Mouse (Mus musculus): Measurements from ENCODE around the gene Caln1.
A peak's percentile ranks its signal among the peaks of the same experiment; 100 is the strongest.

Gene Caln1

DNA sequence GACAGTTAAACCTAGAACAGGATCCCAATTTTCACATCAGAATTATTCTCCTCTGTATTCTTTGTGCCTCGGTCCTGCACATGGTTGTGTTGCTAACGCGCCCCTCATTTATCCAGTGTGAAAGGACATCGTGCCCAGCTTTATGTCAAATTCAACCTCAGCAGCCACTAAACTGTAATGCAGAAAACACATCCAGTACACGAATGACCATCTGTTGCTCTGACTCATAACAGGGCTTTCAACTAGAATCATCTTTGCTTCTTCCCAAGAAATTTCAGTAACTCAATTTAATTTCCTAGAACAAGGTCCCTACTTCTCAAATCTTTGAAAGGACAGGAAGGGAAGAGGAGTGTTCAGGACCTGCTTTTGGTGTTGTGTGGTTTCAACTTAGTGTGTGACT, 451.4 kb downstream of the Caln1 start:
- DNase-seq, result no peak

- no peak for DNase-seq
Observed at GRCm38 (mm10) chr5:130825797-130826196, 456.5 kb downstream of the Caln1 start.

DNA sequence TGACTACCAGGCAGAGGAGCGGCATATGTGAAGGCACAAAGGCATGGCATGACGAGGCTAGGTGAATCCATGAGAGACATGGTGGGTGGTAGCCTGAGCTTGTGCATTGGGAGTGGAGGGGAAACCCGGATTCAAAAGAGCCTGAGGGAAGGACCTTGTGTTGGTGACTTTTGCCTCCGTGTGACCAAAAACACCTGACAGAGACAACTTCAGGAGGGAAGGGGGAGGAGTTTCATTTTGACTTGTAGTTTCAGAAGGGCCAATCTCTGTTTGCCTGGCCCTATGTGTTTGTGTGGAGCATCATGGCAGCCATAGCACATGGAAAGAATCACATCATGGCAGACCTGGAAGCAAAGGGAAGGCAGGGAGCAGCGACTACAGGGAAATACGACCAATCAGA, 479.3 kb downstream of the Caln1 start:
- no peak for DNase-seq

DNA sequence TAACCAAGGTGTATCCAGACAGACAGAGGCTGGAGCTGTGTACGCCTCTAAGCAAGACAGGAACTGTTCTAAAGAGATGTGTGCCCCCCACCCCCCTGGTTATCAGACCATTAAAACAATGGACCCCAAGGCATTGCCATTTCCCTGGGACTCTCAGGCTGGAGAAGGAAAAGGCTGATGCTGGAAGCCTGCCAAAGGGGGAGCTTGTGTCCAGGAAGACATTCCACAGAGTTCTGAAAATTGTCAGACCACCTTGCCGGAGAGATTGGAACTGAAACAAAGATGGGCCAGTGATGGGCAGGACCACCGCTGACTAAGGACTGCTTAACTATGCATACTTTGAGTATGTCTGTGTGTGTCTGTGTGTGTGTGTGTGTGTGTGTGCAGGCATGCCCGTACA, 480.4 kb downstream of the Caln1 start:
- DNase-seq, result no peak

DNA sequence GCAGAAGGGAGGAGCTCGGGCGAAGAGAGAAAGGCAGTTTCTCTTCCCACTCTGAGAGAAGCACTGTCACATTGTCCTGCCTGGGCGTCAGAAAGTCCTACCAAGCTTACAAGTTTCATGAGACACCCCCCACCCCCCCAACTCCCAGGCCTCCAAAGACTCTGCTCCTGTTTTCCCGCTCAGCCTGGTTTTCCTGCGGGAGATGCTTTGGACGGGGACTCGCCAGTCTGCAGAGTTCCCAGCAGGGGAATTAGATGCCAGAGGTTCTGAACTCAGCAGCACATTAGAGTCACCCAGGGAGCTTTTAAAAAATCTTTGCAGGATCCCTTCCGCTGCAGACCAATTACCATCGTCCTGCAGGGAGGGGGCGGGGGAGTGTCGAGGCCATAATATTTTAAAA, 482.9 kb downstream of the Caln1 start:
- no peak for DNase-seq

DNA sequence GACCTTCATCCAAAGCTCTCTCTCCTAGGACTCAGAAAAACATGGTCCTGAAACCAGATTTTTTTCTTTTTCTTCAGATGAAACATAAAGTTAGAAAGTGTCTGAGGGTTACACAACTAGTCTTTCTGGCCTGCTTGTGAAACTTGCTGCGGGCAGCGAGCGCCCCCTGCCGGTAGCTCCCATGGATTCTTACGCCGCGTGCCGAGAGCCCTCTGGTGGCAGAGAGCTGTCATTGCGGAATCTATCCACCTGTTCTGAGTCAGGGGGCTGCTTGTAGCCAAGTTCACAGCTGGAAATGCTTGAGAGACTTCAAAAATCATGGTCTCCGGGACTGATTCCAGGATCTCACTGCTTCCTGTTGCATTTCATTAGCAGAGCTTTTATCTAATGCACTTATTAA, 484.1 kb downstream of the Caln1 start:
- peak; percentile 83 for DNase-seq

DNA sequence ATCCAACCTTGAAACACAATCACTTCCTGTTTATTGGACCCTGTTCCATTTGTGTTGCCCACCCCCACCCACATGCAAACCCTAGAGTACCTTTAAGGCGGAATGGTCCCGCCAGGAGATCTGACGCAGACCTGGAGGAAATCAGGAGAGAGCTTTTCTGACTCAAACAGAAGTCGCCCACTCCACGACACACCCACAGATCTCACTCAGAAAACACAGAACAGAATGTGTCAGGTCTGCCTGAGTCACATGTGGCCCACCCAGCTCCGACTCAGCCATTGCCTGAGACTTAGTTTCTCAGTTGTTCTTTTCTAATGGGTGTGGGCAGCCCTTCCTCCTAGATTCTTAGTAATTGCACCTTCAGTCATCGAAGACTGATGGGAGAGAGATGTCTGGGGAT, 485.2 kb downstream of the Caln1 start:
- DNase-seq, result no peak

DNA sequence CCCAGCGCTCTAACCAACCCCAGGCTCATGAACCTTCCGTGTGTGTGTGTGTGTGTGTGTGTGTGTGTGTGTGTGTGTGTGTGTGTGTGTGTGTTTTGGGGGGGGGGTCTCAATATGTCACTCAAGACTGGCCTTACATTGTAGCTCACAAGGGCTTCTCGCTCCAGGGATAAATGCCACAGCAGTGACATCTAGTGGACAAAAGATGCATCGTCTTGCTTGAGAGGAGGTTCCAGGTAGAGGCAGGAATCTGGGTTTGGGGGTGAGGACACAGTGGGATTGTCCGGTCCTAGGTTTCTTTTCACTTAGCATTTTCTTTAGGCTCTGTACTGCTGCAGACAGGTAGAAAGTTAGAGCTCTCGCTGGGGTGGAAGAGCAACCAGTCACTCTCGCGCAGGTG, 488.9 kb downstream of the Caln1 start:
- peak; percentile 81 for DNase-seq

DNA sequence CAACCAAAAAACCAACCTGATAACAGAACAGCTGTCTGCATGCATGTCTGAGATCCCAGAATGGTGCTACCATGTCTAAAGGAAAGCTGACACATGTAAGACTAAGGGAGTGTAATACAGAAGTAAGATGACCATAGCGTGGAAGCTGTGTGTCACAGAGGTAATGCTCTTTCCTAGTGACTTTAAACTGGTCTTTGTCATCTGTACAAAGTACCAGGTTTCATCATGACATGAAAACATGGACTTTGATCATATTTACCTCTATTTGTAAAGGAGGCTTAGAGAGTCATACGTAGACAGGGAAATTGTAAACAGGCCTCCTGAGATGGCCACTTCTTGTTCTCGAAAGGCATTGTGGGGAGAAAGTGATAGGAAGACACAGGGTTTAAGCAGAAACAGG, 489.5 kb downstream of the Caln1 start:
- DNase-seq, result no peak

DNA sequence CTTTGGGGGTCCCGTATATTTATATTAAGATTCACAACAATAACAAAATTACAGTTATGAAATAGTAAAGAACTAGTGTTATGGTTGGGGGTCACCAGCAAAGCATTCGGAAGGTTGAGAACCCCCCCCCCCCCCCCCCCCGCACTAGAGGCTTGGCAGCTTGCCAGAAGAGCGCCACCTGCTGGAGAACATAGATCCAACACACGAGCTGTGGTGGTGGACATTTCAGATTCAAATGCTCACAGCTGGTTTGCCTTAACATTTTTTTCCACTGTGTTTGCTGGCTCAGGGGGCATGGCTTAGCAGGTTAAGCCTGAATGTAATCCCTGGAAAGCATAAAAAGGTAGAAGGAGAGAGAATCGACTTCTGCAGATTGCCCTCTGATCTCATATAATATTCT, 490.5 kb downstream of the Caln1 start:
- DNase-seq, result peak; percentile 22

GRCm38 (mm10) chr5:130862302-130862701, 493.0 kb downstream of the Caln1 start:
- DNase-seq, result peak; percentile 52

- DNase-seq, result no peak
Observed at GRCm38 (mm10) chr5:130869869-130870268, 500.6 kb downstream of the Caln1 start.

GRCm38 (mm10) chr5:130871086-130871485, 501.8 kb downstream of the Caln1 start:
- DNase-seq, result no peak

DNA sequence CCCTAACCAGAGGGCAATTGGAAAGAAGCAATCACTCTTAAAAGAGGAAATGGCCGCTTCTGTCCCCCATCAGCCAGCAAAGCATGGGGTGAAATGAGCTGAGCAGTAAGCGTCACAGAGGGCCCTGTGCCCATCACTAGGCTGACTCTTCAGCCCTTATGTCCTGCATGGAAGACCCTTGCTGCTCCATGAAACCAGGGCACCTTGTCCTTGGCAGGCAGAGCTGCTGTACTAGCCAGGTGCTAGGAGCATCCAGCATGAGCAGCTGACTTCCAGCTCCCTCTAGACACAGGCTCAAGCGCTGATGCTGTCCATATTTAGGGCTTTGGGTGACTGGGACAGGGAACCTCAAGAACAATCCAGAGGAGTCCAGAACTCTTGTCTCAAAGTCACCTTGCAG, 506.1 kb downstream of the Caln1 start:
- no peak for DNase-seq

DNA sequence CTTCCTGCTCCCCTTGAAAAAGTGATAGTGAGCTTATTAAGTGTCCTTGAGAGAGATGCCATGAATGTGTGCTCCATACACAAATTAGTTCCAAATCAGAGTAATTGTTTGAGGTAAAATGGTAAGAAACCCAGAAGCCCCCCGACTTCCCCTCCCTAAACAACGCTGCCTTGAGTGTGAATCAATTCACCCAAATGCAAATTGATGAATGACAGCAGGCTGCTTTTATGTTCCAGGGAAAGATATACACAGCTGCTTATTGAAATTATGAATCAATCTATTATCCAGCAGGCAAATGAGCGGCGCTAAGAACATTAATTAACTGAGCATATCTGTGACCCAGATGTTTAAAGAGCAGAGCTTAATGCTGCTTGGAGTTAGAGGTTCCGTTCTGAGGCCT, 511.1 kb downstream of the Caln1 start:
- no peak for DNase-seq

DNA sequence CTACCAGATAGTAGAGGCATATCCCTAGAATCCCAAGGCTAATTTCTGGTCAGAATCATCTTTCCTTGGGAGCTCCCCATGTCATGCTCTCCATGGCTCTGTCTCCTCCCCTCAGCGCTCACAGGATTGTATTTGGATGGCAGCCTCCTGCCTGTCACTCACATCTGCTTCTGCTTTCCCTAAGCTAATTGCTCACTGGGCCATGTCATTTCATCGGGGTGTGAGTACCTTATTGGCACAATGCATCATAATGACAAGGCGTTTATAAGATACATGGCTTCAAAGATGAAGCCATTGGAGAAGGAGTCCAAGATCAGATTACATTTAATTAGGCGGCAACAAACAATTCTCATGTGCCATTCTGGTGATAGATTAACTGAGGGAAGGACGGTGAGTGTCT, 522.5 kb downstream of the Caln1 start:
- peak; percentile 34 for DNase-seq

GRCm38 (mm10) chr5:130895991-130896390, 526.7 kb downstream of the Caln1 start:
- no peak for DNase-seq
